In genomic region chr2:37811682-37812081, GRCm38 (mm10) we compare ENCODE assay signal across 11 mouse cellular contexts. TPM values are rescaled to one million over a fixed set of nuclear protein-coding genes. Genes with fewer than 3 reads are reported as not detected.
DNase-seq lines count a peak whose midpoint lies in the region; ATAC-seq and TF ChIP-seq lines count a peak whose summit lies in the region.
"Had no signal": no experiment of that assay in that cellular context is flagged by ENCODE, and none has a peak within 500 bp of the region (broad histone marks: within the 10 kb centered on the region; RNA-seq: fewer than 3 reads in every experiment).

No protein-coding gene starts in this region.

- ATAC-seq in kidney, embryonic 15.5 days (replicated peaks; ENCODE audit: low FRiP score): no peak

- peak; percentile 55 for DNase-seq in kidney, adult 11 months
- DNase-seq in cerebellum, adult 2 months: peak; percentile 64 to 65
- peak; percentile 56 to 68 for DNase-seq in cerebellum, postnatal 36 days
- DNase-seq in kidney, postnatal 25 days: peak; percentile 55 to 81
- no peak for DNase-seq in frontal cortex, postnatal 36 days (ENCODE audit: low spot score in 2 of 2)
- DNase-seq in B cell, adult 2 months: no peak
- no peak for DNase-seq in c-Kit-positive CD71-positive TER-119-positive erythroid progenitor cells, embryonic 14.5 days (ENCODE audit: low spot score)

- peaks cover 10% of the 10 kb centered on the region; the same call in 1 of the 2 replicates for H3K4me1 ChIP-seq in kidney, embryonic 15.5 days
- H3K4me1 ChIP-seq in cerebellum, adult 2 months (ENCODE audit: control insufficient read depth, insufficient read depth, low read length): peaks cover 32% of the 10 kb centered on the region

- no peak for TF ChIP-seq CTCF in cerebellum, adult 2 months (IDR thresholded peaks at IDR 0.05; ENCODE audit: borderline replicate concordance, insufficient read depth, low read depth, low read length)

- no peak overlapping the region for H3K4me3 ChIP-seq in kidney, embryonic 15.5 days (replicated peaks)
- H3K4me3 ChIP-seq in cerebellum, adult 2 months (replicated peaks; ENCODE audit: insufficient read depth, low read depth, low read length): no peak overlapping the region
- H3K4me3 ChIP-seq: heart, embryonic 15.5 days; lung, embryonic 15.5 days; neural tube, embryonic 12.5 days had no signal

- no peaks in the 10 kb centered on the region for H3K9me3 ChIP-seq in kidney, embryonic 15.5 days (replicated peaks)
- H3K9me3 ChIP-seq: heart, embryonic 15.5 days; lung, embryonic 15.5 days; neural tube, embryonic 12.5 days had no signal

- TF ChIP-seq POLR2A in cerebellum, adult 2 months (IDR thresholded peaks at IDR 0.05; ENCODE audit: borderline replicate concordance, insufficient read depth, low read length): no peak

- H3K9ac ChIP-seq in kidney, embryonic 15.5 days: no peak overlapping the region
- H3K9ac ChIP-seq: heart, embryonic 15.5 days; lung, embryonic 15.5 days; neural tube, embryonic 12.5 days had no signal

- H3K27me3 ChIP-seq in kidney, embryonic 15.5 days: no peaks in the 10 kb centered on the region
- no peaks in the 10 kb centered on the region for H3K27me3 ChIP-seq in cerebellum, adult 2 months (ENCODE audit: control insufficient read depth, insufficient read depth, low read length)
- H3K27me3 ChIP-seq: heart, embryonic 15.5 days; lung, embryonic 15.5 days; neural tube, embryonic 12.5 days had no signal

- H3K36me3 ChIP-seq in kidney, embryonic 15.5 days: peaks cover 5% of the 10 kb centered on the region; the same call in 1 of the 2 replicates
- H3K36me3 ChIP-seq: heart, embryonic 15.5 days; lung, embryonic 15.5 days; neural tube, embryonic 12.5 days had no signal

- WGBS in kidney, embryonic 15.5 days: 73% methylated on average over 2 of the region's 2 CpGs
- 29% methylated on average over 2 of the region's 2 CpGs for WGBS in cerebellum, adult 2 months

- H3K4me2 ChIP-seq in kidney, embryonic 15.5 days: no peak overlapping the region
- H3K4me2 ChIP-seq: heart, embryonic 15.5 days; lung, embryonic 15.5 days; neural tube, embryonic 12.5 days had no signal

- H3K27ac ChIP-seq in kidney, embryonic 15.5 days: no peak overlapping the region
- H3K27ac ChIP-seq in cerebellum, adult 2 months (ENCODE audit: insufficient read depth, low read length): no peak overlapping the region
- H3K27ac ChIP-seq: heart, embryonic 15.5 days; lung, embryonic 15.5 days; neural tube, embryonic 12.5 days had no signal

RNA-seq across cellular contexts. Expression of gene Crb2, which starts 35.6 kb away (rescaled TPM):
- polyA plus RNA-seq in kidney, embryonic 15.5 days (2015; fragmentation: Nextera tagmentation; extraction: Ambion mirVana): 3.4 and 4.1 TPM in 2 replicates
- polyA plus RNA-seq in cerebellum, adult 2 months (2012; rRNA removed): 1.1 and 1.4 TPM in 2 replicates

Comparison
In these comparisons a context has a peak if more than half of its experiments do, and no peak if none do; other contexts are left out.
1. DNase-seq: peak in kidney, adult 11 months (single experiment), cerebellum, adult 2 months (2 of 2), cerebellum, postnatal 36 days (2 of 2) and kidney, postnatal 25 days (2 of 2); none in frontal cortex, postnatal 36 days (0 of 2), B cell, adult 2 months (0 of 2) and c-Kit-positive CD71-positive TER-119-positive erythroid progenitor cells, embryonic 14.5 days (single experiment).